Mouse (Mus musculus) CD8-positive naive resting alpha-beta T cell, adult 57 days (primary cell): ENCODE data around the gene H2-DMb1. TPM values are rescaled to one million over a fixed set of nuclear protein-coding genes. Genes with fewer than 3 reads are reported as not detected.

Experiments used
- total RNA-seq: library from RNA; stranded (reverse); gene quantifications from one replicate; pipeline ENCODE4 v1.2.4, GENCODE M21; 2023

The H2-DMb1 gene
- 48.5 TPM for total RNA-seq

DNA sequence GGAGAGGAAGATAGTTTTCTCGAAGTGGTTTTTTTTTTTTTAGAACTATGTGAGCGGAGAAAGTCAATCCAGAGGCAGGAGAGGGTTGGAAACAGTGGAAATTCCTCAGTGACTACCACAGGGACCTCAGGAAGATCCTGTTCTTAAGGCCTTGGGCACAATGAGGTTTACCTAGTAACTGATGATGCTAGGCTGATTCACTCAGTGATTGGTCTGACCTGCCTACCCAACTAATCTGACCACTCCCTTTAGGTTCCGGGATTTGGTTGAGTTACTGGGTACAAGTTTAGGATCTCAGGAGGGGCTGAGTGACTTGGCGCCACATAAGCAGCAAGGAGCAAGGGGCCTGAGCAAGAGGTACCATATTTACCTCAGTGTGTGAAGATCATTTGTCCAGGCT lies at the start of gene H2-DMb1:
TSS of gene H2-DMb1 (plus strand) at position 150 of the 400 bp plus-strand sequence.

DNA sequence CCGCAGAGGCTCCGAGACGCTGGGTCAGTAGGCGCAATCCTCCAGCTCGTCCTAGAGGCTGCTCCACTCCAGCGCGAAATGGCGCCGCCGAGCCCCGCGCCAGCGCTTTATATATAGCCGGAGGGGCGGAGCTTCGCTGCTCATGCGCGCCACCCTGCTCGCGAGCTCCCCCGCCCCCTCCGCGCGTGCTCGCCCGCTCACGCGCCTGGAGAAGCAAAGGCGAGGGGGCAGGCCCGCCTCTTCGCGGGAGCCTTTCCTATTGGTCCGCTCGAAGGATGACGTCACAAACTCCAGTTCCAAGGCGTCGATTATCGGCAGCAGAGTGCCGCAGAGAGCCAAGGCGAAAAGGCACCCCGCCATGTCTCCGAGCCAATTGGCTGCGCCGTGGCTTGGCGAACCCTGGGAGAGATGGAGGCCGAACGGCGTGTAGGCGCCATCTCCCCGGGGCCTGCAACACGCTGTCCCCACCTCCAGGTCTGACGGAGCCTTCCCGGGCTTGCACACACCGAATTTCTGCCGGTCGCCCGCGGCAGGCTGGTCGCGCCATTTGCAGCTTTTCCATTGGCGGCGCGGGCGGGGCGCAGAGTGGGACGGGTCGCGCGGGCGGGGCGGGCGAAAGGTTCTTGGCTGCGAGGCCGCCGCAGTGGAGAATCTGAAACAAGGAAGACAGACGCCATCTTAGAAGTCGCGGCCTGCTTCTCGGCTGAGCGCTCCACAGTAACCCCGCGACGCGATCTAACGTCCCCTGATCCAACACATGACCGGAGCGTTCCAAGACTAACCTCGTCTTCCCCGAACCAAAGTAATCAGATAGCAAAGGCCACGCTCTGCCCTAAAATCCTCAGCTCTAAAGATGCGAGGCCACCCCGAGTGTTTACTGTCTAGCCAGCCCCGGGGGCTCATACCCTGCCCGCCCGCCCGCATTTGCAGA lies 33.4 kb upstream of the H2-DMb1 start, which contains the start of gene H2-DMa:
TSS of gene H2-DMa (plus strand) at position 293 of the 931 bp plus-strand sequence.

DNA sequence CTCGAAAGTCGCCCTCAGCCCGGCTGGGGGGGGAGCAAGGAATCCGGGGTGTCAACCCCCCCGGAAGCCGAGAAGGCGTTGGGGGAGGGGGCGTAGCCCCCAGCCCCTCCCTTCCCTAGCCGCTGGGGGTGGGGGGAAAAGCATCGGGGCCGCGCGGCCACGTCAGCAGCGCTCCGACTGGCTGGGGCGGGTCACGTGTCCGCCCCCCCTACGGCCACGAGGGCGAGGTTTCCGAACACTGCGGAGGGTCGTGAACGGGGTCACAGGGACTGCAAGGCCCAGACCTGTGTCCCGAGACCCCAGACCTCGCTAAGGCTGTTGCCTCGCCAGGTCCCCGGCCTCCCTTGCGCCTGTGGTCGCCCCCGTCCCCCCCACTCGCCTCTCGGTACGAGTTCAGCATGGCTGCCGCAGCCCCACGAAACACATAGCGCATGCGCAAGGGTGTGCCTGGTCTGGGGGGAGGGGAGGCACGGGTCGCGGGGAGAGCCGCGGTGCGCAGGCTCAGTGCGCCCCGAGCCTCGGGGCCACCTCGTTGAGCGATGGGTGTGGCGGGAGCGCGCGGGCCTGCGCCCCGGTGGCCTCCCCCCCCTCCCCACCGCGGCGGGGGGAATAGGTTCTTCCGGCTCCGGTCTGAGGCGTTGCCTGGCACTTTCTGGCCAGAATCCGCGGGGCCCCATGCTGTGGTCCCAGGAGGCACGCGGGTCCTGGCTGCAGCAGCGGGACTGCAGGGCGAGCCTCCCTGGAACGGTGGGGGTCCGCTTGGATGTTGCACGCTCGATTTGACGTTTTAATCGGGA lies 30.5 kb upstream of the H2-DMb1 start, which contains the start of gene Brd2:
TSS of gene Brd2 (minus strand) at position 447 of the 797 bp plus-strand sequence.

DNA sequence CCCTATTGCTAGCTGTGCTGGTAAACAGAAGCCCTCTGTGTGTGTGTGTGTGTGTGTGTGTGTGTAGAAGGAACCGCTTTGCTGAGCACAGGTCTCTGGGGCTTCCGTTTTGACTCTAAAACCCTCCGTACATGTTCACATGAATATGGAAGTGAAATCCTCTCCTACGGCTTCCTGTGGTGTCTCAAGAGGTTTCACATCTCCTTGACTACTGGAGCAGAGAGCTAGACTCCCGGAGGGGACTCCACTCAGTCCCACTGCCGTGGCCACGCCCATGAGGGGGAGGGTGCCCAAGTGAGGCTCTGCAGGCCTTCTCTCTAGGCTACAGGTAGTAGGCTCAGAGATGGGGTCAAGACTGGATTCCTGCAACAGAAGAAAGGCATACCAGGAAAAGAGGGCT lies 9.8 kb upstream of the H2-DMb1 start, which contains the start of gene H2-DMb2:
TSS of gene H2-DMb2 (plus strand) at position 275 of the 400 bp plus-strand sequence.

DNA sequence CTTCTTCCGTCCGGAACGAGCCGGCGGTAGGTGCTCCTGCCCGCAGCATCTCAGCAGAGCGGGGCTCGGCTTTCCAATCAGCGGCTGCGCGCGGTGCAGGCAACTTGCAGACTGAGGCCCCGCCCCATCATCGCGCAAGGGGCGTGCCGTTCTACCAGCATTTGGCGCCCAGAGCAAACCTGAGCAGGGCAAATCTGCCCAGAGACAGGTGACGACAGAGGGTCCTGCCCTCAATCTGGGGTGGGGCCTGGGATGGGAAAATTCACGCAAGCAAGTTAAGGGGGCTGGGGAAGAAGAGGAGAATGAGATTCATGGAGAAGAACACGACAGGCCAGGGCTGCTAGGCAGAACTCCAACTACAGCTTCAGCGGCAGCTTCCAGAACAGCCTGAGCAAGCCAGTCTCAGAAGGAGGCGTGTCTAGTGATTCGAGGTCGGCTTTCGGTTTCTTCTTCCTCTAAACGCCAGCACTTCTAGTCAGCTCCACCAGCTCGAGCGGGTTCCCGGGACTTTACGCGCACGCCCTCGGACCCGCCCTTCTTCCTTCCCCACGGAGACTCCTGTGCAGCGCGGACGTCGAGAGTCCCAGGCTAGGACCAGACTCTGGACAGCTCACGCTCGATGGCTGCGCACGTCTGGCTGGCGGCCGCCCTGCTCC lies 34.5 kb downstream of the H2-DMb1 start, which contains the start of the genes Tap1 and Psmb9:
TSS of gene Tap1 (plus strand) at position 293 of the 656 bp plus-strand sequence.
TSS of gene Psmb9 (minus strand) at position 504 of the 656 bp plus-strand sequence.

DNA sequence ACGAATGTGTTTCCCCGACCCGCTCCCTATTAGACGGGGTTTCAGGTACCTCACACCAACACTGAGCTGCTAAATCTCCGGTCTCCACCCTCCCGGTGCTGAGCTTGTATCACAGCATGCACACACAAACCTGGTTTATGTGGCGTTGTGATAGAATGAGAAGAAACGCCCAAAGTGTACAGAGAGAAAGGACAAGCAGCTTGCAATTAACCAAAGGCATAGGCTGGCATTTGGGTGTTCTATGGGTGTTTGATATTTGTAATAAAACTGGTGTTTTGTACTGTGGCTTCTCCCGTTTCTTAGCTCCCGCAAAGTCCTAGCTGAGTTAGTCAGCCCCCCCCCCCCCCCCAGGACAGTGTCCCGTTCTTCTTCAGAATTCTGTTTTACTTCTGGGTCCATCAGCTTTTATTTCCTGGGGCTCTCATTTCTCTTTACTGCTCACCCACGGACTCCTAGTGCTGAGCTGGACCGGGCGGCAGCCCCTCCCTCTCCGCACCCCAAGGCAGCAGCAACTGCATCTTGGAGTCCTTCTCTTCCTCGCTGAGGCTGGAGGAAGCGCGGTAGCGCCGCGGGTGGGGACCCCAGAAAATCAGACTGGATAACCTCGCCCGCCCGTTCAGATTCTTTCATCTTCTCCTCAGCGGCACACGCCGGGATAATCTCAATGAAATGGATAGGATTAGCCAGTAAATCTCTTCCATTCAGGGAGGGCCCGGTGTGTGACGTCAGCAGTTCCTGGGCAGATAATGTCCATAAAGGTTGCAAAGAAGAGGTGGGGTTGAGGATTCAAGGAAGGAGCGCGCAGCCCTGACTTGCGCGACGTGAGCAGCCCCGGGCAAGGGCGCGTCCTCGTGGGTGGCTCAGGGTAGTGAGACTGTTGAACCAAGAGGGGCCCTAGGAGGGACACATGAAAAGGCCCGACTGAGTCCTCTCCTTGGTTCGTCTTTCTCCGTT lies 44.3 kb downstream of the H2-DMb1 start, which contains the start of gene Psmb8:
TSS of gene Psmb8 (plus strand) at position 781 of the 954 bp plus-strand sequence.

DNA sequence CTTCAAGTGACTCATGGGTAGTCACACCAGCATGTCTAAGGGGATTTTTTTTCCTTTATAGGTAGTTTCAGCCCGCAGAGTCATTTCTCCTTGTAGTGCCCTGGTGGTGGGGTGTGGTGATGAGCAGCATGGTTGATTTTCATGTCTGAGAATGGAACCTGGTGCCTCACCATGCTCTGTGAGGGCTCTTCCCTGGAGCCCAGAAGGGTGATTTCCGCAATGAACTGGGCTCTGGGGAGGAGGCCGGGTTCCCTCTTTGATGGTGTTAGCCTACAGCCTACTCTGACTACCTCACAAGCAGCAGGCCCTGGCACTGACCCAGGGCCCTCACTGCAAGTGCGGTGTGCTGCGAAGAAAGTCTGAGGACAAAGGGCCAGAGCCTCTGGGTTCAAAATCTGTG lies 50.6 kb downstream of the H2-DMb1 start, which contains the start of gene Tap2:
TSS of gene Tap2 (plus strand) at position 84 of the 400 bp plus-strand sequence.

Other genes with a start within 250 kb of the H2-DMb1 start
- gene Platr17, start 247.9 kb upstream of the H2-DMb1 start, total RNA-seq, result 1.1 TPM
- gene Daxx, start 243.7 kb upstream of the H2-DMb1 start, total RNA-seq, result 60.9 TPM
- 363 TPM for gene Tapbp, start 237.2 kb upstream of the H2-DMb1 start, total RNA-seq
- gene Zbtb22, start 237.2 kb upstream of the H2-DMb1 start, total RNA-seq, result 29.5 TPM
- 159 TPM for gene Rgl2, start 223.5 kb upstream of the H2-DMb1 start, total RNA-seq
- 61.3 TPM for gene Pfdn6, start 212.7 kb upstream of the H2-DMb1 start, total RNA-seq
- gene Wdr46, start 212.4 kb upstream of the H2-DMb1 start, total RNA-seq, result 67.7 TPM
- 16.0 TPM for gene B3galt4, start 201.6 kb upstream of the H2-DMb1 start, total RNA-seq
- gene Vps52, start 197.3 kb upstream of the H2-DMb1 start, total RNA-seq, result 58.6 TPM
- 2,292 TPM for gene Rps18, start 197.1 kb upstream of the H2-DMb1 start, total RNA-seq
- 4,625 TPM for gene H2-K1, start 152.7 kb upstream of the H2-DMb1 start, total RNA-seq
- 32.6 TPM for gene Ring1, start 128.4 kb upstream of the H2-DMb1 start, total RNA-seq
- gene H2-Ke6, start 125.0 kb upstream of the H2-DMb1 start, total RNA-seq, result 140 TPM
- 91.6 TPM for gene Slc39a7, start 121.4 kb upstream of the H2-DMb1 start, total RNA-seq
- 103 TPM for gene Rxrb, start 121.3 kb upstream of the H2-DMb1 start, total RNA-seq
- 21.9 TPM for gene Col11a2, start 113.6 kb upstream of the H2-DMb1 start, total RNA-seq
- 24.7 TPM for gene H2-Oa, start 60.7 kb upstream of the H2-DMb1 start, total RNA-seq
- gene H2-DMa, start 33.5 kb upstream of the H2-DMb1 start, total RNA-seq, result 62.7 TPM
- 368 TPM for gene Brd2, start 30.4 kb upstream of the H2-DMb1 start, total RNA-seq
- gene H2-DMb2, start 9.8 kb upstream of the H2-DMb1 start, total RNA-seq, result 84.9 TPM
- gene Tap1, start 34.5 kb downstream of the H2-DMb1 start, total RNA-seq, result 168 TPM
- 152 TPM for gene Psmb9, start 34.7 kb downstream of the H2-DMb1 start, total RNA-seq
- gene Psmb8, start 44.6 kb downstream of the H2-DMb1 start, total RNA-seq, result 252 TPM
- 150 TPM for gene Tap2, start 50.5 kb downstream of the H2-DMb1 start, total RNA-seq
- gene H2-Ob, start 85.8 kb downstream of the H2-DMb1 start, total RNA-seq, result 104 TPM
- 338 TPM for gene H2-Ab1, start 104.6 kb downstream of the H2-DMb1 start, total RNA-seq
- 347 TPM for gene H2-Aa, start 134.8 kb downstream of the H2-DMb1 start, total RNA-seq
- 266 TPM for gene H2-Eb1, start 152.8 kb downstream of the H2-DMb1 start, total RNA-seq
- 3.2 TPM for gene H2-Eb2, start 172.6 kb downstream of the H2-DMb1 start, total RNA-seq
- gene Btnl2, start 201.8 kb downstream of the H2-DMb1 start, total RNA-seq, result 1.2 TPM
- gene Btnl1, start 224.1 kb downstream of the H2-DMb1 start, total RNA-seq, result 0.40 TPM
- gene BC051142, start 245.7 kb downstream of the H2-DMb1 start, total RNA-seq, result 0.95 TPM